Mouse (Mus musculus) adrenal gland, adult 8-10 months (tissue): ENCODE measurements around the gene Pex11b. TPM values are rescaled to one million over a fixed set of nuclear protein-coding genes. Genes with fewer than 3 reads are reported as not detected.
"Not testable (repeated sequence)": the region's sequence is repeated elsewhere in the genome, so short reads cannot be mapped to it uniquely, and the experiment has no call there.

ENCODE experiments used
- DNase-seq: peaks from one replicate; pipeline ENCODE4 v3.0.0; 2022
- total RNA-seq, 4 experiments: library from RNA; stranded (reverse); gene quantifications; 2 replicates each; pipeline ENCODE4 v1.2.4; 2022

Pex11b gene
- total RNA-seq, 4 experiments from 2014 or later: 51.1 to 60.0 (median 56.2) TPM

DNA sequence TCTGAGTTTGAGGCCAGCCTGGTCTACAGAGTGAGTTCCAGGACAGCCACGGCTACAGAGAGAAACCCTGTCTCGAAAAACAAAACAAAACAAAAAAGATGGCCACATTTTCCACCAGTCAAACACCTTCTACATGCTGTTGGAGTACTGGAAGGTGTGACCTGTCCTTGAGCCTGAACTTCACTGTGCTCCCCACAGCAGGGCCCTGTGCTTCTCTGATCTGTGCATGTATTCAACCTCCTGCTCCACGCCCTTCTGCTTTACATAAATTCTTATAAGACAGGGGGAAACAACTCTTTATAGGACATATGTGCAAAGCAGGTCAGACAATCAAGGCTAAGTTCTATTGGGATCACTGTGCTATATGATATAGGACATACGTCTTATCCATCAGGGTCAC lies 12.0 kb upstream of the Pex11b start:
- DNase-seq: no peak

DNA sequence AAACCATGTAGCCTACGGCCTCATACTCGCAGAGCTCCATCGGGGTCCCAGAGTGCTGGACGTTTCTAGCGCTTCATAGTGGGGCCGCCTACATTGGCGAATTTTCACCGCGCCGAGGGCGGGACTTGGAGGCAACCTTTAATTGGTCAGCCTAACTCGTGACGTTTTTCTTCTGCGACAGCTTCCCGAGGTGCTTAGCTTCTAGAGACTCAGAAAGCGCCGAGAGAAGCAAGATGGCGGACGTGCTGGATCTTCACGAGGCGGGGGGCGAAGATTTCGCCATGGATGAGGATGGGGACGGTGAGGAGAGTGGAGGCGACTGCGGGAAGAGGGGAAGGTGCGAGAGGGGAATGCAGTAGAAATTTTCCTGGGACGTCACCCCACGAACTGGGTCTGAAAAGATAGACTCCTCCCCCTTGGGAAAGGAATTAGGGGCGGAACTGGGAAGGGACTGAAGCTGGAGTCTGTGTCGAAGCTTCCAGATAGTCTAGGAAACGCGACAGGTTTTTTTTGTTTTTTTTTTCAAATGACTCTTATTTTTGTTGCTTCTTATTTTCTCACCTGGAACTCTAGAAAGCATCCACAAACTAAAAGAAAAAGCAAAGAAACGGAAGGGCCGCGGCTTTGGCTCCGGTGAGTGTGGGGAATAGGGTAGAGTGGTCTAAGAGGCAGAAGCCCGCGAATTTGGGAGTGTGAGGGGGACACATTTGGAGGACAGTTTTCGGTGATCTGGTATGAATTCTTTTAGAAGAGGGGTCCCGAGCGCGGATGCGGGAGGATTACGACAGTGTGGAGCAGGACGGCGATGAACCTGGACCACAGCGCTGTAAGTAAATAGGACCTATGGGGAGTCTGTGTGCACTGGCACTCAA lies 5.2 kb upstream of the Pex11b start, which contains the start of gene Rbm8a:
Gene Rbm8a (plus strand): TSS at position 205 of the 872 bp plus-strand sequence.
- DNase-seq: peak; percentile 95

DNA sequence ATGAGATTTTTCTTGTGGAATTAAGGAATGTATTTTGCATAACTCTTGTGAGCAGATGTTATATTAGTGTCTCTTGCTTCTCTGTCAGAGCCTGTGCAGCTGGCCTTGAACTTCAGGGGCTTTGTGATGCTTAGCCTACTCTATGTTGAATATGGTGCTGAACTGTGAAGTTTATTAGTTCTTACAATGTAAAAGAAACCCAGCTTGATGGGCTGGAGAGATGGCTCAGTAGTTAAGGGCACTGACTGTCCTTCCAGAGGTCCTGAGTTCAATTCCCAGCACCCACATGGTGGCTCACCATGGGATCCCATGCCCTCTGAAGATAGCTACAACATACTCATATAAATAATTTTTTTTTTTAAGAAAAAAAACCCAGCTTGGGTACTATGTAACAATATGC lies 3.1 kb upstream of the Pex11b start:
- DNase-seq: no peak

- no peak for DNase-seq
Observed at GRCm38 (mm10) chr3:96634015-96634414, 1.2 kb upstream of the Pex11b start.

DNA sequence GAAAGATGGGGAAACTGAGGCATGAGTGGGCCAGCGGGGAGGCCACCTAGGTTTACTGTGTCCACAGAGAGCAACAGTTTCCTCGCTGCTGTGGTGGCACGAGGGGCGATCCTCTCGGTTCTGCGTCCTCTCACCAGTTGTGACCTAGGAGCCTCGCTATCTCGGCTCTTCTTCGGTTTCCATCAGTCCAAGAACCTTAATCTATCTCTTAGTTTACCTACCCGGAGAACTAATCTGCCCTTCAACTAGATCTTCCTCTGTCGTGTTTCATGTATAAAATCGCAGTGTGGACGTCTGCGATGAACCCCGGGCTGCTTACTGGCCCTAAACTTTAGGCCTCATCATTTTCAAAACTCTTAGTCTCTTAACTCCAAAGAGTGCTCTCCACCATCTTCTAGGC lies 730 bp downstream of the Pex11b start:
- no peak for DNase-seq

DNA sequence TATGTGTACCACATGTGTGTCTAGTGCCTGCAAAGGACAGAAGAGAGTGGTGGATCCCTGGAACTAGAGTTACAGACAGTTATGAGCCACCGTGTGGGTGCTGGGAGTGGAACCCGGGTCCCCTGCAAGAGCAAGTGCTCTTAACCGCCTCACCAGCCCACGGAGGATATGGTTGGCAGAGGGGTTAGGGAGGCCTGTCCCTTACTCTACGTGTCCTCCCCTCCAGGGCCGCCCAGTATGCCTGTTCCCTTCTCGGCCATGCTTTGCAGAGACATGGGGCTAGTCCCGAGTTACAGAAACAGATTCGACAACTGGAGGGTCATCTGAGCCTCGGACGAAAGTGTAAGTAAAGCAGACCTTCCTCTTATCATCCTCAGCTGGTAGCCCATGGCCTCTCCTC lies 1.3 kb downstream of the Pex11b start:
- no peak for DNase-seq

GRCm38 (mm10) chr3:96639219-96639618 lies 4.0 kb downstream of the Pex11b start:
- peak; percentile 50 for DNase-seq

- peak; percentile 9 for DNase-seq
Observed at GRCm38 (mm10) chr3:96645018-96645649, 10.0 kb downstream of the Pex11b start, which contains the start of gene Itga10. TSS of gene Itga10 (plus strand) at chr3:96645584.

DNA sequence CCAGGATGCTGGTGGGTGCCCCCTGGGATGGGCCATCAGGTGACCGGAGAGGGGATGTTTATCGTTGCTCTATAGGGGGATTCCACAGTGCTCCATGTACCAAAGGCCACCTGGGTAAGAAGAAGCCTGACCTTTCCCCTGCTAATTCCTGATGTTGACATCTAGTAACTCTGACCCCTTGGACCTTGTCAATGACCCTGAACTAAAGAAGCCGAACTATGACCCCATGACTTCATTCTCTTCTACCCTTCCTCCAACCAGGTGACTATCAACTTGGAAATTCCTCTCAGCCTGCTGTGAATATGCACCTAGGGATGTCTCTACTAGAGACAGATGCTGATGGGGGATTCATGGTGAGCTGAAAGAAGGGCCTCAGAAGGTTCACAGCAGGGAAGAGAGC lies 12.2 kb downstream of the Pex11b start:
- DNase-seq: no peak

DNA sequence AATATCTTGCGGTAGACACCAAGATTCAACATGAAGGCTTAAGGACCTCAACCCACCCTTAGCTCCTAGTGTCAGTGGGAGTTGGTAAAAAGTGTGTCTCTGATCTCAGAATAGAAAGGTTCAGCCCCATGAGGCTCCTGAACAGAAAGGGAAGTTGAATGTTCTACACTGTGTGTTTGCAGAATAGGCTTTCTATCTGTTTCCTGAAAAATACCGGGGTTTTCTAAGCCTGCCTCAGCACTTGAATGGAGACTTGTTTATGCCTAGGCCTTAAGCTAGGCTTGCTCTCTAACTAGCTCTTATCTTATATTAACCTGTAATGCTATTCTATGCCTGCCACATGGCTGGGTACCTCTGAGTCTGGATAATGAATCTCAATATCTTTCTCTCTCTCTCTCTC lies 25.7 kb downstream of the Pex11b start:
- DNase-seq: no peak

- DNase-seq: no peak
Observed at GRCm38 (mm10) chr3:96662731-96663316, 27.6 kb downstream of the Pex11b start.

DNA sequence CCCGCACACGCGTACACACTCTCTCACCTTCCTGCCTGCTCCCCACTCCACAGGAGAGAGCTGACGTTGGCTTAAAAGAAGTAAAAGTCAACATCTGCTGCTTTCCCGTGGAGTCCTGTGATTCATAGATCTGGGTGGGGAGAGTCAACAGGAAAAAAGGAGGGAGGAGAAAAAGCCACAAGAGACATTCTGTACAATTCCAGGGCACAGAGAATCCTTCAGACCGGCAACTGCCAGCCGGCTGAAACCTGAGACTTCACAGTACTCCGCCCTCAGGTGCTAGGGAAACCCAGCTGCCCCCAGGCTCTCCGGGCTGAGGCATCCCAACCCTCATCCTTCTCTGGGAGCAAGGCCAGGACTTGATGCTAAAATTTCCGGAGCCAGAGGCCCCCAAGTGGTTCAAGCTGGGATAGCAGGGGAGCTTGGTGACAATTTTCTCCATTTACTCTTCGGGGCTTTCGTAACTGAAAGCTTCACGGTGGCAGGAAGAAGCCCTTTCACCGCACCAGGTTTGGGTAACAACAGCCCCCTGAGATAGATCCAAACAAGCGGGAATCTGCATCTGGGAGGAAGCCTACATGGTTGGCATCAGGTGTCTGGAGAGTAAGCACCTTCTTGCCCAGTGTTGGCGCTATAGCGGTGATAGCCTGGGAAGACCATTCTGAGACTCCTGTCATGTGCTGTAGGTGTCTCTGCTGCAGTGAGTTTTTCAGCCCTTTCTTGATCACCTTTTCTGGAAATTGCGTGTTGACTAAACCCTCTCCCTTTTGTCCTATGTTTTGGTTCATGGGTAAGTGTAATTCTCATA lies 28.5 kb downstream of the Pex11b start:
- peak; percentile 60 for DNase-seq

- not testable (repeated sequence) for DNase-seq
Observed at GRCm38 (mm10) chr3:96665732-96666363, 30.7 kb downstream of the Pex11b start.

GRCm38 (mm10) chr3:96666916-96667315 lies 31.7 kb downstream of the Pex11b start:
- DNase-seq: no peak

GRCm38 (mm10) chr3:96667316-96667715 lies 32.1 kb downstream of the Pex11b start:
- DNase-seq: no peak

DNA sequence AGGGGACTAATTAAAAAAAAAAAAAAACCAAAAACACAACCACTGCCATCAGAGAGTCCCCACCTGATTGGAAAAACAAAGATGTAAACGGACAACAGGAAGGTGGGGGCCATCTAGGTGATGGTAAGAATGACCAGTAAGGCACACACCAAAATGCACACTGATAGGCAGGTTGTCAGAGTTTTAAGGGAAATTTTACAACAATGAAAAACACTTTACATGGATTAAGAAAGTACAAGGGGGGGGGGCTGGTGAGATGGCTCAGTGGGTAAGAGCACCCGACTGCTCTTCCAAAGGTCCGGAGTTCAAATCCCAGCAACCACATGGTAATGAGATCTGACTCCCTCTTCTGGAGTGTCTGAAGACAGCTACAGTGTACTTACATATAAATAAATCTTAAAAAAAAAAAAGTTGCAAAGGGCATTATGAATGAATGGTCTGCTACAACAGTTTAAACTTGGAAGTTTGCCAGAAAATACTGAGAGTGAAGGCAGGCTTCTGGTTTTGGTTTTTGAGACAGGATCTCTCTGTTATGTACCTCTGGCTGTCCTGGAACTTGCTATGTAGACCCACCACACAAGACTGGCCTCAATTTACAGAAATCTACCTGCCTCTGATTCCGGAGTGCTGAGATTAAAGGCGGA lies 33.4 kb downstream of the Pex11b start:
- DNase-seq: no peak

GRCm38 (mm10) chr3:96669727-96670468 lies 34.7 kb downstream of the Pex11b start, which contains the start of gene Ankrd35:
TSS of gene Ankrd35 (plus strand) at chr3:96670131.
- DNase-seq: peak; percentile 78

- no peak for DNase-seq
Observed at GRCm38 (mm10) chr3:96671519-96671918, 36.3 kb downstream of the Pex11b start.

DNA sequence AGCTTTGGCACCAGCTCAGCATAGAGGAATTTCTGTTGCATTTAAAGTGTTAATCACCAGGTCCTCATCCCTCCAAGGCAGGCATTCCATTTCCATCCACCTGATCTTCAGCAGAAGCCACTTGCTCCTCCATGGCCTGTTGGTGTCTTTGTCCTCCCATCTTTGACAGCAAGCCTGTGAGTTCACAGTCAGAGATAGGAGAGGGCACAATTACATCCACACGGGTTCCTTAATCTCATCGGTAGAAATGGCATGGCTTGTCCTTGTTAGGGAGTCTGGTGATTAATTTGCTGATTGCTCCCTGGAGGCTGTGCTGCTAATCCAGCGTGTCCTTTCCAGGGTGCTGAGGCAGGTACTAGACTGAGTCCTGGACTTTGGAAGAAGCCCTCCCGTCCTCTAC lies 38.3 kb downstream of the Pex11b start:
- DNase-seq: no peak

DNA sequence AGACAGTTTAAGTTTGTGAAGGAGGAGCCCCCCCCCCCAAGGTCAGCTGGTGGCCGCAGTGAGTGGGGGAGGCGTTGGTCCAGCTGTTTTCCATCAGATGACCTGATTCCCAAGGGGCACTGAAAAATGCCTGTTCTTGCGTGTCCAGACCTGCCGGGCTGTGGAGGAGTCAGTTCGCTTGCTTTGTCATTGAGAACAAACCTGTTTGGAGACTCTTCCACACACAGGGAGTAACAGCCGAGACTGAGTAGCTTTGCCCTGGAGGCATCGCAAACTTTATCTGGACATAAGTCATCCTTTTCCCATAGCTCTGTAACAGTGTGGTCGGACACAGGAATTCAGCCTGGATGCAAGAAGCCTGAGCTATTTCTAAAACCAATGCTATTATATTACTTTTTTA lies 39.3 kb downstream of the Pex11b start:
- DNase-seq: no peak

- no peak for DNase-seq
Observed at GRCm38 (mm10) chr3:96675171-96675570, 40.0 kb downstream of the Pex11b start.
